Mouse (Mus musculus): Measurements from ENCODE around the gene Slc16a7. TPM values are rescaled to one million over a fixed set of nuclear protein-coding genes. Genes with fewer than 3 reads are reported as not detected.

Slc16a7 gene
- polyA plus RNA-seq, 2 experiments: 3.4 to 9.7 TPM

GRCm38 (mm10) chr10:125214536-125214935, 174.7 kb downstream of the Slc16a7 start:
- ATAC-seq (ENCODE audit: insufficient read depth) (no peak), DNase-seq (ENCODE audit: low read depth in 3 of 3, low spot score in 3 of 3) (no peak)
- Histone ChIP-seq H3K27me3 (ENCODE audit: control insufficient read depth, insufficient read depth, low read length) (no peaks in the 10 kb centered on the region), H3K4me1 (replicated peaks; ENCODE audit: control insufficient read depth in 2 of 2, insufficient read depth in 2 of 2, low read length in 1 of 2) (no peaks in the 10 kb centered on the region), H3K4me2 (ENCODE audit: low read depth) (no peak overlapping the region), H3K9me3 (ENCODE audit: control insufficient read depth, low read length) (no peaks in the 10 kb centered on the region; the same call in 1 of the 2 replicates), H3K4me3 (ENCODE audit: insufficient read depth in 1 of 2, low read depth in 2 of 2, low read length in 2 of 2) (no peak overlapping the region), H3K36me3 (replicated peaks; ENCODE audit: control insufficient read depth, insufficient read depth, low read depth) (no peaks in the 10 kb centered on the region), H3K9ac (replicated peaks) (no peak overlapping the region), H3K27ac (no peak overlapping the region)
- TF ChIP-seq CTCF (IDR thresholded peaks at IDR 0.05; ENCODE audit: low read depth) (no peak), EP300 (IDR thresholded peaks at IDR 0.05; ENCODE audit: low read depth) (no peak)
- WGBS (ENCODE audit: insufficient replicate concordance): 53% methylated on average over 2 of the region's 2 CpGs

GRCm38 (mm10) chr10:125213805-125214204, 175.5 kb downstream of the Slc16a7 start:
- no peaks in the 10 kb centered on the region for H3K4me1 ChIP-seq (replicated peaks; ENCODE audit: control insufficient read depth in 2 of 2, insufficient read depth in 2 of 2, low read length in 1 of 2)
- H3K4me2 ChIP-seq (ENCODE audit: low read depth): no peak overlapping the region
- no peaks in the 10 kb centered on the region for H3K36me3 ChIP-seq (replicated peaks; ENCODE audit: control insufficient read depth, insufficient read depth, low read depth)
- H3K27ac ChIP-seq: no peak overlapping the region
- DNase-seq (ENCODE audit: low read depth in 3 of 3, low spot score in 3 of 3) (no peak), ATAC-seq (ENCODE audit: insufficient read depth) (no peak)
- no peak for TF ChIP-seq EP300 (IDR thresholded peaks at IDR 0.05; ENCODE audit: low read depth)
- TF ChIP-seq CTCF (IDR thresholded peaks at IDR 0.05; ENCODE audit: low read depth): no peak
- H3K9me3 ChIP-seq (ENCODE audit: control insufficient read depth, low read length): no peaks in the 10 kb centered on the region; the same call in 1 of the 2 replicates
- WGBS (ENCODE audit: insufficient replicate concordance): 71% methylated on average over 3 of the region's 3 CpGs
- no peak overlapping the region for H3K4me3 ChIP-seq (ENCODE audit: insufficient read depth in 1 of 2, low read depth in 2 of 2, low read length in 2 of 2)
- no peaks in the 10 kb centered on the region for H3K27me3 ChIP-seq (ENCODE audit: control insufficient read depth, insufficient read depth, low read length)
- H3K9ac ChIP-seq (replicated peaks): no peak overlapping the region

GRCm38 (mm10) chr10:125187544-125187943, 201.7 kb downstream of the Slc16a7 start:
- Histone ChIP-seq H3K27ac (no peak overlapping the region), H3K4me2 (ENCODE audit: low read depth) (no peak overlapping the region), H3K9ac (replicated peaks) (no peak overlapping the region), H3K4me1 (replicated peaks; ENCODE audit: control insufficient read depth in 2 of 2, insufficient read depth in 2 of 2, low read length in 1 of 2) (no peaks in the 10 kb centered on the region), H3K27me3 (ENCODE audit: control insufficient read depth, insufficient read depth, low read length) (no peaks in the 10 kb centered on the region), H3K36me3 (replicated peaks; ENCODE audit: control insufficient read depth, insufficient read depth, low read depth) (no peaks in the 10 kb centered on the region), H3K9me3 (ENCODE audit: control insufficient read depth, low read length) (no peaks in the 10 kb centered on the region), H3K4me3 (ENCODE audit: insufficient read depth in 1 of 2, low read depth in 2 of 2, low read length in 2 of 2) (no peak overlapping the region)
- DNase-seq (ENCODE audit: low read depth in 3 of 3, low spot score in 3 of 3) (no peak), ATAC-seq (ENCODE audit: insufficient read depth) (no peak)
- WGBS (ENCODE audit: insufficient replicate concordance): 52% methylated on average over 5 of the region's 5 CpGs
- TF ChIP-seq CTCF (IDR thresholded peaks at IDR 0.05; ENCODE audit: low read depth): no peak
- TF ChIP-seq EP300 (IDR thresholded peaks at IDR 0.05; ENCODE audit: low read depth): no peak

- 78% methylated on average over 4 of the region's 4 CpGs for WGBS (ENCODE audit: insufficient replicate concordance)
Observed at GRCm38 (mm10) chr10:125185387-125185786, 203.9 kb downstream of the Slc16a7 start.

GRCm38 (mm10) chr10:125184146-125184545, 205.1 kb downstream of the Slc16a7 start:
- Histone ChIP-seq H3K27me3 (ENCODE audit: control insufficient read depth, insufficient read depth, low read length) (no peaks in the 10 kb centered on the region), H3K36me3 (replicated peaks; ENCODE audit: control insufficient read depth, insufficient read depth, low read depth) (no peaks in the 10 kb centered on the region), H3K9me3 (ENCODE audit: control insufficient read depth, low read length) (no peaks in the 10 kb centered on the region), H3K4me1 (replicated peaks; ENCODE audit: control insufficient read depth in 2 of 2, insufficient read depth in 2 of 2, low read length in 1 of 2) (no peaks in the 10 kb centered on the region), H3K4me2 (ENCODE audit: low read depth) (no peak overlapping the region), H3K9ac (replicated peaks) (no peak overlapping the region), H3K4me3 (ENCODE audit: insufficient read depth in 1 of 2, low read depth in 2 of 2, low read length in 2 of 2) (no peak overlapping the region), H3K27ac (no peak overlapping the region)
- DNase-seq (ENCODE audit: low read depth in 3 of 3, low spot score in 3 of 3): no peak
- WGBS (ENCODE audit: insufficient replicate concordance): 42% methylated on average over 5 of the region's 5 CpGs
- no peak for ATAC-seq (ENCODE audit: insufficient read depth)
- TF ChIP-seq CTCF (IDR thresholded peaks at IDR 0.05; ENCODE audit: low read depth): no peak
- no peak for TF ChIP-seq EP300 (IDR thresholded peaks at IDR 0.05; ENCODE audit: low read depth)

More at GRCm38 (mm10) chr10:125185387-125185786, 203.9 kb downstream of the Slc16a7 start:
- Histone ChIP-seq H3K9ac (replicated peaks) (no peak overlapping the region), H3K4me2 (ENCODE audit: low read depth) (no peak overlapping the region), H3K27ac (no peak overlapping the region), H3K27me3 (ENCODE audit: control insufficient read depth, insufficient read depth, low read length) (no peaks in the 10 kb centered on the region), H3K36me3 (replicated peaks; ENCODE audit: control insufficient read depth, insufficient read depth, low read depth) (no peaks in the 10 kb centered on the region), H3K4me3 (ENCODE audit: insufficient read depth in 1 of 2, low read depth in 2 of 2, low read length in 2 of 2) (no peak overlapping the region), H3K4me1 (replicated peaks; ENCODE audit: control insufficient read depth in 2 of 2, insufficient read depth in 2 of 2, low read length in 1 of 2) (no peaks in the 10 kb centered on the region), H3K9me3 (ENCODE audit: control insufficient read depth, low read length) (no peaks in the 10 kb centered on the region)
- DNase-seq (ENCODE audit: low read depth in 3 of 3, low spot score in 3 of 3) (no peak), ATAC-seq (ENCODE audit: insufficient read depth) (no peak)
- TF ChIP-seq CTCF (IDR thresholded peaks at IDR 0.05; ENCODE audit: low read depth): no peak
- no peak for TF ChIP-seq EP300 (IDR thresholded peaks at IDR 0.05; ENCODE audit: low read depth)

All from liver, embryonic 14.5 days (tissue).